Mouse (Mus musculus): ENCODE data around the gene Ino80.
"Not testable (repeated sequence)": the region's sequence is repeated elsewhere in the genome, so short reads cannot be mapped to it uniquely, and the experiment has no call there.

Gene Ino80

DNA sequence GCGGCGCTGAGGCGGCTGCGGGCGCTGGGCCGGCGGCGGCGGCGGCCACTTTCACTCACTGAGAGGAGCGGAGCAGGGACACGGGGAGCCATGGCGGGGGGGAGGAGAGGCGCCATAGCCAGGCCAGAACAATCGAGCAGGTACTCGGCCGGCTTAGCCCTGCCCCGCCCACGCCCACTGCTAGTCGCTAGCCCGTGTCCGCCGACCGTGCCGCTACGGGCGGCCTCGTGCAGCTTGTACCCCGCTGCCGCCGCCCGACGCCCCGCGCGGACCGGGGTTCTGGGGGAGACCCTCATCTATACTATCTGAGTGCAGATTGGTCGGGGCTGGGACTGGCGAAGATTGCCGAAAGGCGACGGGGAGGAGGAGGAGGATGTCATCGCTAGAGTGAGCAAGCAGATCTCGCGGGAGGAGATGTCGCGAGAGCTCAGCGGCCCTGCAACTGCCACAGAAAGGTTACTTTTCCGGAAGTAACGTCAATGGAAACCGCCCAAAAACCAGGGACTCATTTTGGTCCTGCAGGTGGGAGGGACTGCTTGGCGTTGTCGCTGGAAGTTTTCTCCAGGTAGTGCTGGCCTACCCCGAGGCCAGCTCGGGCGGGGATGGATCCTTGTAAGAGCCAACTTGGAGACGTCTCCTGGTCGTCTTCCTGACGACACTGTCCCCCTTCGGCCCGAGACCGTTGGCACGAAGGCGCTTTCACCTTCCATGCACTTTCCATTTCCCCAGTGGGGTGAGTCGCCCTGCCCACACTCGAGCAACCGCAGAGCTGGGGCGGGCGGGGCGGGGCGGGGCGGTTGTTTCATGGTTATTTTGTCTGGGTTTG is at the start of gene Ino80:
Gene Ino80, minus strand, starts transcription at position 117 of the 826 bp plus-strand sequence.
- in situ Hi-C loops (cut with MboI, MseI) = no loop called here

- in situ Hi-C loops (cut with MboI, MseI) = no loop called here
Observed at GRCm38 (mm10) chr2:119525422-119525821, 47.9 kb upstream of the Ino80 start.

DNA sequence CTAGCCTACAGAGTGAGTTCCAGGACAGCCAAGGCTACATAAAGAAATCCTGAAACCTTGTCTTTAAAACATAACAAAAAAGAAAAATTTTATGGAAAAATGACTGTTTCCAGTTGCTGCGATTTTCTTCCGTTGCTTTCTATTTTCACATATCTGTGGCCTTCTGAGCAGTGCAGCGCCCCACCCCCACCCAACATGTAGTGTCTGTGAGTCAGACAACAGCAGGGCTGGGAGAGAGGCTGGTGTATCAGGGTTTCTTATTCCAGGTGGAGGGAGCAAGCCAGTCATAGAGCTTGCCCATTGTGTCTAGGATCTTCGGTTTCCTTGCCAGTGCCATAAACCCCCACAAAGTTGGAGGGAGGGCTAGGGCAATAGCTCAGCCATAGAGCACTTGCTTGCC is 46.3 kb upstream of the Ino80 start:
- in situ Hi-C loops (cut with MboI, MseI) = no loop called here

DNA sequence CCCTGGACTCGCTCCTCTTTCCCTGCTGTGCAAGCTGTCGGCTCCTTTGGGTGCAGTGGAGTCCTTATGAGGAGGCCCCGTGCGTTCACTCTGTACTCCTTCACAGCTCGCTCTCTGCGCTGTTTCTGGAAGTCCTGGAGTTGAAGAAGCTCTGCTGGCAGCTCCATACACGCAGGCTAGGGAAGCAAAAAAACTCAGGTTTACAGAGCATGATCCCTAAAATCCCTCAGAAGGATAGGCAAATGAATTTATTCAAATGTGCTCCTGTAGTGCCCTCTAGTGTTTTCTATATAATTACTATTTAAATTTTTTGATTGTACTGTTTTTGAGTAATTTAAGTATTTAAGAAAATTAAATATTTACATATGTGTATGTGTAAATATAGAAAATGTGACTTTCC is 43.1 kb upstream of the Ino80 start:
- in situ Hi-C loops (cut with MboI, MseI) = no loop called here

DNA sequence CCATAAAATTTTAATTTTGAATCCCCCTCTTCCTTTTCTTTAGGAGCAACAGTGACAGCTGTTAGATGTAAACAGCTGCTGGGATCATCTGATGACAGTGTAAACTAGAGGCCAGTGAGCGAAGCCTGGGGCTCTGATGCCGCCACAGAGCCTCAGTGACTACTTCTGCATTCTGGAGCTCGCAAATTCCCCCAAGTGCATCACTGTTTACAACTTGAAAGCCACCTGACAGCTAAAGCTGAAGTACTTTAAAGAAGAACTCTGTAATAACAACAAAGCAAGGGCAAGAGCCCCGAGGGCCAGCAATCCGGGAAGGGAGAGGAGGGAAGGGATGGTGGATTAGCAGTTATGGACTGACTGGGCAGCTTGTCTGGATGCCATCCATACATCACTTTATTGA is 39.3 kb upstream of the Ino80 start:
- in situ Hi-C loops (cut with MboI, MseI) = no loop called here

DNA sequence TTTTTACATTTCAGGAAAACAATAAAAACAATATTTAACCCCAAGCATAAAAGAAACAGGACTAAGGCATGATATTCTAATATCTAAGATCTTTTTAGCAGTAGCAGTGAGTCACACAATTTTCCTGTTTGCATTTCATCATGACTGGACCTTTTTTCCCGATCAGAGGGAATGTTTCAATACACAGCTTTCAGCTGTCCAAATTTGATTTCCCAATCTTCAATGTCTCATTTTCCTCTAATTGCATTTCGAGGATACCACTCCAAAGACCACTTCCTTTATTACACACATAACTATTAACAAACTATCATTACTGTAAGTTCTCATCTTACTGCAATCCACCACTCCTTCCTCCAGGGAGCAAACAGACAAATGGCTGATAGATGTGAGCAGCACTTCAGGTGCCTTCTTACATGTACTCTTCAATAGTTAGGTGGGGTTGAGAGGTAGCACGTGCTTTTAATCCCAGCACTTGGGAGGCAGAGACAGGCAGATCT is 36.6 kb upstream of the Ino80 start:
- in situ Hi-C loops (cut with MboI, MseI) = no loop called here

- in situ Hi-C loops (cut with MboI, MseI) = no loop called here
Observed at GRCm38 (mm10) chr2:119512292-119512691, 34.8 kb upstream of the Ino80 start.

GRCm38 (mm10) chr2:119510856-119511255 is 33.4 kb upstream of the Ino80 start:
- in situ Hi-C loops (cut with MboI, MseI) = no loop called here

GRCm38 (mm10) chr2:119508518-119508917 is 31.0 kb upstream of the Ino80 start:
- in situ Hi-C loops (cut with MboI, MseI) = not testable (repeated sequence)

DNA sequence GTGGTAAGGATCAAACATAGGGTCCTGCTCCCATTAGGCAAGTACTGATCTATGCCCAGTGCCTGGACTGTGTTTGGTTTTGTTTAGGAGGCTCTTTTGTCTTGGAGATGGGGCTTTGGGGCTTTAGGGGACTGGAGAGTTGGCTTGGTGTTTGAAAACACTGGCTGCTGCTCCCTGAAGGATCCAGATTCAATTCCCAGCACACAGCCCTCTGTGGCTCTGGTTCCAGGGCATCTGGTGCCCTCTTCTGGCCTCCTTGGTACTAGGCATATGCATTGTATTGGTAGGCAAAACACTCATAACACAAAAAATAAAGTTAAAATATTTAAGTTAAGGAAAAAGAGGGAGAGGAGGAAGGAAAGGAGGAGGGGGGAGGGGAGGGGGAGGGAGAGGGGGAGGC is 29.6 kb upstream of the Ino80 start:
- in situ Hi-C loops (cut with MboI, MseI) = no loop called here

DNA sequence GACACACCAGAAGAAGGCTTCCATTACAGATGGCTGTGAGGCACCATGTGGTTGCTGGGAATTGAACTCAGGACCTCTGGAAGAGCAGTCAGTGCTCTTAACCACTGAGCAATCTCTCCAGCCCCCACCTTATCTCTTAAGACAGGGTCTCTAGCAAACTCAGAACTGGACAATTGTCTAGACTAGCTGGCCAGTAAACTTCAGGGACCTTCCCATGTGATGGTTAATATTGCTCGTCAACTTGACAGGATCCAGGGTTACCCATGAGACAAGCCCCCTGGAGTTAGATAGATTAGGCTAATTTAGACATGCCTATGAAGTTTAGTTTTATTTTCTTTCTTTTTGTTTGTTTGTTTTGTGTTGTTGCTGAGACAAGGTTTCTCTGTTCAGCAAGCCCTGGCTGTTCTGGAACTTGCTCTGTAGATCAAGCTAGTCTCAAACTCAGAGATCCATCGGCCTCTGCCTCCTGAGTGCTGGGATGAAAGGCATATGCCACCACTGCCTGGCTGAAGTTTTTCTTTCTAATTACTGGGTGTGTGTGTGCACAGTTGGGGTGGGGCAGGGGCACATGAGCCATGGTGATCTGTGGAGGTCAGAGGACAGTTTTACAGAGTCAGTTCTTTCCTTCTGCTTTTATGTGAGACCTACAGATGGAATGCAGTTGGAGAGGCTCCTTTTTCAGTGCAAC is 23.6 kb upstream of the Ino80 start:
- in situ Hi-C loops (cut with MboI, MseI) = no loop called here

GRCm38 (mm10) chr2:119498859-119499258 is 21.4 kb upstream of the Ino80 start:
- in situ Hi-C loops (cut with MboI, MseI) = no loop called here

DNA sequence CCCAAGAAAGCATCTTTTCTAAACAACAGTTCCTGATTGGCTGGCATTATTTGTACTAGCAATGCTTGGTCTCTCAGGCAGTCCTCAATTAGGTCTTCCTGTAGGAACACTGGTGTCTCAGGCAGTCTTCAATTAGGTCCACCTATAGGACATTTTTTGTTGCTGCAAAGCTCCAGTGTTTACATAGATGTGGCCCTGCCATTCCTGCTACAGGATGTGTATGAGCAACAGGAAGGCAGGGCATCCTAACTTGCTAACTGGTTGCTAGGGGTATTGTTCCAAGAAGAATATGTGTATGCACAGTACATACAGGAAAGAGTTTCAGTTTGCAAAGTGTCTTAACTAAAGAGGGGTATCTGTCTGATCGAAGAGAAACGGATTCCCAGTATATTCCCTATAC is 18.6 kb upstream of the Ino80 start:
- in situ Hi-C loops (cut with MboI, MseI) = no loop called here

DNA sequence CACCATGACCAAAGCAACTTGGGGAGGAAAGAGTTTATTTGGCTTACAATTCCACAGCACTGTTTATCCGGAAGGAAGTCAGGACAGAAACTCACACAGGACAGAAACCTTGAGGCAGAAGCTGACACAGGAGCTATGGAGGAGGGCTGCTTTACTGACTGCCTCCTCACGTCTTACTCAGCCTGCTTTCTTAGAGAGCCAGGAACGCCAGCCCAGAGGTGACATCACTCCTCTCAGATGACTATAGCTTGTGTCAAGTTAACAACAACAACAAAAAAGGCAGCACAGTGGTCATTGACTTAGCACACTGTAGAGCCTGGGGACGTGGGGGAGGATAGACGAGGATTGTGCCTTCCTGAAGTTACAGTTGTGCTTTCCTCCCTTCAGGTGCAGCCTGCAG is 14.5 kb upstream of the Ino80 start:
- in situ Hi-C loops (cut with MboI, MseI) = no loop called here

DNA sequence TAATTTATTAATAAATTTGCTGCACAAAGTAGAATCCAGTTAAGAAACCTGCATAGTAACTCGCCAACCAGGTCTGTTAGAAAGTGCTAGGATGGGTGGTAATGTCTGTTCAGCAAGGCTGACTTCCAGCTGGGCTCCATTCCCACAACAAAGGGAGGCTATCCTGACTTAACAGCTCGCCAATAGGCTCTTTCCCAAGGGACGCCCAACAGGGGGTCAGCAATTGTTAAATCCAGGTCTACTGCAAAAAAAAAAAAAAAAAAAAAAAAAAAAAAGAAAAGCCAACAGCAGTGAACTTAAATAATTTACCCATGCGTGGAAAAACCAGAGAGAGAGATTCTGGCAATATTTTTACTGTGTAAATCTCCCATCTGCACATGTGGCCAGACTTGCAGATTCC is 9.0 kb upstream of the Ino80 start:
- in situ Hi-C loops (cut with MboI, MseI) = no loop called here

GRCm38 (mm10) chr2:119482307-119482706 is 4.8 kb upstream of the Ino80 start:
- in situ Hi-C loops (cut with MboI, MseI) = no loop called here

DNA sequence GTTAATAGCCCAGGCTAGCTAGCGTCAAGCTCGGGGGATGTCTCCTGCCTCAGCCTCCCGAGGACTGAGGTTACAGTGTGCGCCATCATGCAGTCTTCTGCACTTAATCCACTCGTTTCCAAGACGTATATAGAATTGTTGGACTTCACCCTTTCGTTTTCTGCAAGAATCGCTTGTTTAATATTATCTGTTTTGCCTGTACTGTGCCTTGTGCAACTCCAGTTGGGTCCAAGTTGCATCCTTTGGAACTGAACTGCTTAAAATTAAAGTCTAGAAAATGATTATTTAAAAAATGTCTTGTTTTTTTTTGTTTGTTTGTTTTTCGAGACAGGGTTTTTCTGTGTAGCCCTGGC is 886 bp upstream of the Ino80 start:
- in situ Hi-C loops (cut with MboI, MseI) = no loop called here

DNA sequence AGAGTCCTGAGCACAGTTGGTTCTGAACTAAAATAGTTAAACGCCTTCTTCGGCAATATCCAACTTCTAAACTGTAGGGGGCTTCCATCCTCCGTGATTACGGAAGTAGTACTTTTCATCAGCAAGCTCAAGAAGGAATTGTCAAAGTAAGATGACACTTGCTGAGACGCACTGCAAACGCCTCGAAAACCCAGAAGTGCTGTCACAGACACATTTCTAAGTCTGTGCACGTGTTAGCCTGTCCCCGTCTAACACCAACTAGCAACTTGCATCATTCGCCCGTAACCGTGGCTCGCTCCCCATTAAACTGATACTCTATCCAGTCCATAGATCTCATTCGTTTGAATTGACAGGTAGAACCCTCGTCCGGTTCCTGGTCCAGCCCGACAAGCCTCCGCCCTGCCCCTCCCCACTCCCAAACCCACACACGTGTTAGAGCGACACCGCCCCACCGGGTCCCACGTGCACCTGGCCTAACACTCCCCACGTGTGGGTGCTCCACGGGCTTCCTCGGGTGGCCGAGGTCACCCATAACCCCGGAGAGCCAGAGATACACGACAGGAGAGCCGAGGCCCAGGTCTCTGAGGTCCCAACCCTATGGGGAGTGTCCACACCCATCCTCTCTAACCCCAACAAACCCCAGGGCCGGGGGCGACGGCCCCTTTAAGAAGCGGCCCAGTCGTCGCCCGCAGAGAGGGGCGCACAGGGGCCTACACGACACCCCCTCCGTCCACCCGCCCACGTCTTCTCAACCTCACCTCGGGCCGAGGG is 681 bp downstream of the Ino80 start:
- in situ Hi-C loops (cut with MboI, MseI) = no loop called here

DNA sequence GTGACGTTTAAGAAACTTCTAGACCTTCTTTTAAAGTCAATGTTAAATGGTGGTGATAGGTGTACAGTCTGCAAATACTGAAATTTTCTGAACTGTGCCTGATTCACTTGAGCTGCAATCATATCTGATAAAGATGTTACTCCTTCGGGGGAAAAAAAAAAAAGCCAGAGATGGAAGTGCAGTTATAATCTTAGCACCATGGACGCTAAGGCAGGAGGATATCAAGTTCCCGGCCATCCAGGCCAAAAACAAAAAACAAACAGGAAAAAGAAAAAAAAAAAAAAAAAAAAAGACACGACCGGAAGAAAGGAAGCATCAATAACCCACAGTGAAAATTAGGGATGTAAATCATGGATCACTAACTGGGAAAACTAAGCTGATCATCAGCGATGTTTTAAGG is 1.3 kb downstream of the Ino80 start:
- in situ Hi-C loops (cut with MboI, MseI) = no loop called here

DNA sequence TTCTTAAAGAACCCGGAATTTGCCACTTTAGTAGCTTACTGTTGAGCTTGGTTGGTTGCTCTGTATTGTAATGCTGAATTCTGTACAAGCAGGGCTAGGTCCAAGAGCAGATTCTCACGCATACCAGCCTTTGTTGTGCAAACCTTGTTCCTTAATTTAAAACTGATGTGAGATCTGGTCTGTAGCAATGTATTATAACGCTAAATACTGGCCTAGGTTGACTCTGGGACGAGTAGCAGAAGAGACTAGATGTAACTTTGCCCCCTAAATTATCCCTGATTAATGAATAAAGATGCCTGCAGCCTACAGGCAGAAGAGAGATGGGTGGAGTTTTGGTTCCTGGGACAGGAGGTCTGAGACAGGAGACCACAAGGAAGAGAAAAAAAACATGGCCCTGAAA is 13.5 kb downstream of the Ino80 start:
- in situ Hi-C loops (cut with MboI, MseI) = loop anchor here (10.0 to 25.0 kb wide), 3 partner anchors 827 to 1951 kb away; partner anchors contain the start of genes Catsper2 and Pdia3

GRCm38 (mm10) chr2:119463114-119463775 is 14.2 kb downstream of the Ino80 start:
- in situ Hi-C loops (cut with MboI, MseI) = loop anchor here (10.0 to 25.0 kb wide), 3 partner anchors 826 to 1952 kb away; partner anchors contain the start of genes Catsper2 and Pdia3

Data from regulatory T cell (primary cell).